Mouse (Mus musculus) intestine, embryonic 15.5 days (tissue): ENCODE data around the gene Isg15. TPM values are rescaled to one million over a fixed set of nuclear protein-coding genes. Genes with fewer than 3 reads are reported as not detected.

Experiments used
- ATAC-seq: fragments of 200-750 bp; cut with Nextera tagmentation; 2 replicates; pipeline ENCODE4 v1.8.0; 2017; ENCODE audit warnings: moderate TSS enrichment, moderate library complexity
- H3K27ac ChIP-seq: fragments of 300-500 bp; sonication (generic); 2 replicates; pipeline ENCODE4 v1.5.1; 2015; ENCODE audit warnings: mild to moderate bottlenecking, inconsistent platforms
- H3K27me3 ChIP-seq: fragments of 300-500 bp; sonication (generic); replicated peaks from 2 replicates; pipeline ENCODE4 v1.6.1; 2015; ENCODE audit warnings: inconsistent platforms
- H3K36me3 ChIP-seq: fragments of 300-500 bp; sonication (generic); 2 replicates; pipeline ENCODE4 v1.6.1; 2015; ENCODE audit warnings: inconsistent platforms
- H3K4me1 ChIP-seq: fragments of 300-500 bp; sonication (generic); replicated peaks from 2 replicates; pipeline ENCODE4 v1.6.1; 2015; ENCODE audit warnings: inconsistent platforms
- H3K4me2 ChIP-seq: fragments of 300-500 bp; sonication (generic); replicated peaks from 2 replicates; pipeline ENCODE4 v1.6.1; 2015; ENCODE audit warnings: mild to moderate bottlenecking, inconsistent platforms
- H3K4me3 ChIP-seq: fragments of 300-500 bp; sonication (generic); replicated peaks from 2 replicates; pipeline ENCODE4 v1.5.1; 2015; ENCODE audit warnings: inconsistent platforms
- H3K9ac ChIP-seq: fragments of 300-500 bp; sonication (generic); 2 replicates; pipeline ENCODE4 v1.6.1; 2015; ENCODE audit warnings: inconsistent platforms
- H3K9me3 ChIP-seq: fragments of 300-500 bp; sonication (generic); 2 replicates; pipeline ENCODE4 v1.6.1; 2016; ENCODE audit warnings: inconsistent platforms
- WGBS: fragments of 180-500 bp; shearing (Covaris S2); methylation state at CpG from one replicate; pipeline ENCODE4 v1.1.7; 2015; 5-methylcytosine and 5-hydroxymethylcytosine counted together
- polyA plus RNA-seq: library from polyadenylated mRNA; unstranded; fragments of >200 nt; fragmentation: Nextera tagmentation; extraction: Ambion mirVana; gene quantifications from 2 replicates; pipeline ENCODE4 v1.2.1, GENCODE M21; 2015

The Isg15 gene
- polyA plus RNA-seq, 1 experiment from 2014 or later: 1.8 TPM

DNA sequence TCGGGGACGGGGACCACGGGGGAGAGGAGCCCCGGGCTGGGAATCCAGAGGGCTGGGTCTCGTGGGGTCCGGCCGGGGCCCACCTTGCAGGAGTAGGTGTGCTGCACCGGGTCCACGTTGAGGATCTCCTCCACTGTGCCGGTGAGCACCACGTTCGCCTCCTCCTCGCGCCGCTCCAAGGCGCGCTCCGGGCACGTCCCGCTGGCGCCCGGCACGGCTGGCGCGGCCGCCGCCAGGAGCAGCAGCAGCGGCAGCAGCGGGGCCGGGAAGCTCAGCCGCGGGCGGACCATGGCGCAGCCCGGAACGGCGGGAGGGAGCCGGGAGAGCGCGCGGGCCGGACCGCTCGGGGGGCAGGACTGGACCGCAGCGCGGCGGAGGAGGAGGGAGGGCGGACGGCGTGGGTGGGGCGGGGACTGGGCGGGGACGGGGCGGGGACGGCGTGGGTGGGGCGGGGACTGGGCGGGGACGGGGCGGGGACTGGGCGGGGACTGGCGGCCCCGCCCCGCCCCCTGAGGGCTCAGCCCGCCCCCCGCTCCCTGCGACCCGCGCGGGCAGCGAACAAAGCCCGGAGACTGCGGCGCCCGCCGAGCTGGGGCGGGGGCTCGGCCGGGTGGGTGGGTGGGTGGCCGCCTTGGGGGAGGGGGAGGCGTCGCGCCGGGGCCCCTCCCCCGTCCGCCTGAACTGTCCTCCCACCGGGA, 3.3 kb downstream of the Isg15 start, which contains the start of gene Agrn:
TSS of gene Agrn (minus strand) at position 358 of the 698 bp plus-strand sequence.
- Histone ChIP-seq H3K4me3 (peak within 1 kb of the TSS; percentile 93), H3K4me2 (peak within 1 kb of the TSS; percentile 91), H3K27ac (peak within 1 kb of the TSS; percentile 96), H3K36me3 (0 out of 2 replicates have a peak, but pooled peaks cover 2% of the 10 kb centered on the region), H3K9me3 (no peaks in the 10 kb centered on the region), H3K9ac (peak within 1 kb of the TSS; percentile 89), H3K27me3 (peaks cover 1% of the 10 kb centered on the region; the same call in 1 of the 2 replicates), H3K4me1 (peaks cover 41% of the 10 kb centered on the region)
- 1% methylated on average over 39 of the region's 88 CpGs for WGBS
- ATAC-seq: peak; percentile 87

- no peaks in the 10 kb centered on the region for H3K27me3 ChIP-seq
- H3K9me3 ChIP-seq: no peaks in the 10 kb centered on the region
- H3K9ac ChIP-seq: peak overlapping the region; percentile 89
- H3K36me3 ChIP-seq: 0 out of 2 replicates have a peak, but pooled peaks cover 7% of the 10 kb centered on the region
- 3% methylated on average over 35 of the region's 35 CpGs for WGBS
- H3K4me2 ChIP-seq: peak overlapping the region; percentile 91
- H3K4me1 ChIP-seq: peaks cover 44% of the 10 kb centered on the region
- H3K27ac ChIP-seq: peak overlapping the region; percentile 68
- peak overlapping the region; percentile 93 for H3K4me3 ChIP-seq
- no peak for ATAC-seq
These were observed 4.4 kb downstream of the Isg15 start for GRCm38 (mm10) chr4:156195927-156196870.

DNA sequence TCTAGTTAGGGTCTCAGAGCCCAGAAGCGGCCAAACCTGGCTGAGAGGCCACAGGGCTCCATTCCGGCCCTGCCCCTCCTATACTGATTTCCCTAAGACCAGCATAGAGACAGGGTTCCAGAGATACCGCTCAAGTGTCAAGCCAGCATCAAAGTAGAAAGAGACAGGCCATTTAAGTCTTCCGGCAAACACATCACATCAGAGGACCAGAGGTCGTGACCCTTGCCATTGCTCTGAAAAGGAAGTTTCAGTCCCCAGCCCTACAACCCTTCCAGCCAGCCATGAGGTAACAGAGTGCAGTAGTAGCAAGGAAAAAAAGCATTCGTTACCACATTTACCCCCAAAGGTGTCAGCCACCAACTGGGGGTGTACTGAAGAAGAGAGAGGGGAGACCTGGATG, 6.3 kb downstream of the Isg15 start:
- no peak overlapping the region for H3K4me3 ChIP-seq
- H3K4me2 ChIP-seq: peak overlapping the region; percentile 91
- 0 out of 2 replicates have a peak, but pooled peaks cover 7% of the 10 kb centered on the region for H3K36me3 ChIP-seq
- no peaks in the 10 kb centered on the region for H3K9me3 ChIP-seq
- no peak for ATAC-seq
- no peaks in the 10 kb centered on the region for H3K27me3 ChIP-seq
- WGBS: 45% methylated on average over 6 of the region's 6 CpGs
- no peak overlapping the region; the same call in 1 of the 2 replicates for H3K9ac ChIP-seq
- peaks cover 51% of the 10 kb centered on the region for H3K4me1 ChIP-seq
- peak overlapping the region; percentile 44; the same call in 1 of the 2 replicates for H3K27ac ChIP-seq

GRCm38 (mm10) chr4:156193906-156194305, 6.7 kb downstream of the Isg15 start:
- Histone ChIP-seq H3K27ac (peak overlapping the region; percentile 44; the same call in 1 of the 2 replicates), H3K9me3 (no peaks in the 10 kb centered on the region), H3K4me1 (peaks cover 56% of the 10 kb centered on the region), H3K9ac (no peak overlapping the region; the same call in 1 of the 2 replicates), H3K4me2 (peak overlapping the region; percentile 91), H3K27me3 (no peaks in the 10 kb centered on the region), H3K36me3 (0 out of 2 replicates have a peak, but pooled peaks cover 7% of the 10 kb centered on the region), H3K4me3 (no peak overlapping the region)
- 56% methylated on average over 5 of the region's 5 CpGs for WGBS
- ATAC-seq: no peak

DNA sequence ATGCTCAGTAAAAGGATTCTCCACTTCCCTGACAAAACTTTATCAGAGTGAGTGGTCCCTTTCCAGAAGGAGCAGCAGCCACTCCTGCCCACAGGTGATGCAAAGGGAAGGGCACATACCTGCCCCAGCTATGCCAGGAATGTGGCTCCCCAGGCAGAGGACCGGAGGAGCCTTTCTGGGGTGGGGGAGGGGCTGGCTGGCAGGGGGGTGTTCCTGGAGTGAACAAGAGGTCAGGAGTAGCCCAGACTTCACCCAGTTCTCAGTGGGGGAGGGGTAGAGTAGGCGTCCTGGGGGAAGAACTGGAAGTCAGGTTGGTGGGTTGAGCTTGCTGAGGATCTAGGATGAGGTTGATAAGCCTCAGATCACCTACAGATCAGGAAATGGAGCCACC, 7.4 kb downstream of the Isg15 start:
- Histone ChIP-seq H3K4me1 (peaks cover 61% of the 10 kb centered on the region), H3K27ac (peak overlapping the region; percentile 74), H3K9ac (no peak overlapping the region; the same call in 1 of the 2 replicates), H3K4me3 (no peak overlapping the region), H3K9me3 (no peaks in the 10 kb centered on the region), H3K27me3 (no peaks in the 10 kb centered on the region), H3K4me2 (peak overlapping the region; percentile 91; the same call in 1 of the 2 replicates), H3K36me3 (0 out of 2 replicates have a peak, but pooled peaks cover 7% of the 10 kb centered on the region)
- ATAC-seq: no peak
- WGBS: 26% methylated on average over 2 of the region's 2 CpGs

DNA sequence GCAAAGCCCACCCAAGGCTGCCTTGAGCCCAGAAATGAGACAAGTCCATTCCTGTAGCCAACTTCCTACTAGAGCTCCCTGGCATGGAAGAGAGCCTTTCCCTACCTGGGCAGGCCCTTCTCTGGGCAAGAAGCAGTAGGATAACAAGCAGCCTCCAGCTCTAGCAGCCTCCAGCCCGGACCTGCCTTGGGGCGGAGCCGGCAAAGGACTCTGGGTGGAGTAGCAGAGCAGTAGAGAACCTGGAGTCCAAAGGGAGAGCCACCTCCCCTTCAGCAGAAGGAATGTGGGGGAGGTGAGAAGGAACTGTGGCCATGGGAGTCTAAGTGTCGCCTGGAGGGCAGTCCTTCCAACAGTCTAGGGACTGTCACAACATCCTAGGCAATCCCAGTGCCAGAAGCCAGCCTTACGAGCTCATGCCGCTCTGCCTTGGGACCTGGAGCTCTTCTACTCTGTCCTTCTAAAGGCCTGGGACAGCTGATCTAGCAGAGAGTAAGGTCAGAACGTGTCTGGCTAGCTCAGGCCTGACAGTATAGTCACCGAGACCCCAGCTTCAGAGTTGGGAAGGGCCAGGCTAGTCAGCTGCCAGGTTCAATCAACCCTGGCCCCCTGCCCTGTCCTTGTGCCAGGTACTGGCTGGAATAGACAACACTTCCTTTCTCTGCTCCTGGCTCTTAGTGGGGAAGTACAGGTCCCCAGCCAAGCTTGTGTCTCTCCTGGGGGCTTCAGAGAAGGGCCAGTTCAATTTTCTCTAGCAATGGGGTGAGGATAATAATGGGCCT, 8.0 kb downstream of the Isg15 start:
- H3K27me3 ChIP-seq: no peaks in the 10 kb centered on the region
- ATAC-seq: peak; percentile 65
- no peaks in the 10 kb centered on the region for H3K9me3 ChIP-seq
- H3K4me2 ChIP-seq: peak overlapping the region; percentile 91
- peaks cover 66% of the 10 kb centered on the region for H3K4me1 ChIP-seq
- no peak overlapping the region for H3K4me3 ChIP-seq
- 0 out of 2 replicates have a peak, but pooled peaks cover 7% of the 10 kb centered on the region for H3K36me3 ChIP-seq
- peak overlapping the region; percentile 74 for H3K27ac ChIP-seq
- H3K9ac ChIP-seq: no peak overlapping the region
- 39% methylated on average over 8 of the region's 8 CpGs for WGBS

GRCm38 (mm10) chr4:156188811-156189323, 11.8 kb downstream of the Isg15 start:
- no peaks in the 10 kb centered on the region for H3K9me3 ChIP-seq
- peak overlapping the region; percentile 49; the same call in 1 of the 2 replicates for H3K27ac ChIP-seq
- H3K27me3 ChIP-seq: no peaks in the 10 kb centered on the region
- H3K4me1 ChIP-seq: peaks cover 58% of the 10 kb centered on the region
- H3K9ac ChIP-seq: no peak overlapping the region
- peak; percentile 75 for ATAC-seq
- 37% methylated on average over 6 of the region's 6 CpGs for WGBS
- peaks cover 19% of the 10 kb centered on the region for H3K36me3 ChIP-seq
- peak overlapping the region; percentile 36; the same call in 1 of the 2 replicates for H3K4me2 ChIP-seq
- H3K4me3 ChIP-seq: no peak overlapping the region

DNA sequence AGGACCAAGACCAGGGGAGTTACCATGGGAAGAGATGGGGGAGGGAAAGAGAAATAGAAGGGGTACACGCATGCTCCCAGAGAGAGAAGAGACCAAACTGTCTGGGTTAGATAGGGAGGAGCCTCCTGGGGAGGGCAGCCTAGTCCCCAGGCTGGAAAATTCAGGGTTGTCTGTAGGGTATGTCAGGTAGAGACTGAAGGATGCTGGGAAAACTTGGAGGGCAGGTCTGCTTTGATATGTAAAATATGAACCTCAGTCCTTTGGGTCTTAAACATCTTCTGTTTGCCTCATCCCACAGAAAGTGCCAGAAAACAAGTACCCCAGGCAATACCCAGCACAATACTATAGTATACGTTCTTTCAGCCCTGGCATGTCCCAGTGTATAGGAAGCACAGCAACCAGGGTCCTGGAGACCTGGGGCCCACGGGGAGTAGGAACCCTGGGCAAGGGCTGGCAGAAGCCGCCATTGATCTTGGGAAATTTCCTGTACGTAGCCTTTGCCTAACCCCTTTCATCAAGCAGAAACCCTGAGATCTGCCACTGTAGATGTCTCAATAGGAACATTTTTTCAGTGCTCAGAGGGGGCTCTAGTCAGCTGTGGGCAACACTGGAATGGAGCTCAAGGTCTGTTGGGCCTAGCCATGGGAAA, 12.3 kb downstream of the Isg15 start:
- no peak for ATAC-seq
- H3K4me2 ChIP-seq: no peak overlapping the region
- H3K27ac ChIP-seq: no peak overlapping the region; the same call in 1 of the 2 replicates
- WGBS: 77% methylated on average over 5 of the region's 5 CpGs
- H3K27me3 ChIP-seq: no peaks in the 10 kb centered on the region
- peaks cover 52% of the 10 kb centered on the region for H3K4me1 ChIP-seq
- H3K9ac ChIP-seq: no peak overlapping the region
- H3K4me3 ChIP-seq: no peak overlapping the region
- H3K9me3 ChIP-seq: no peaks in the 10 kb centered on the region
- H3K36me3 ChIP-seq: peaks cover 19% of the 10 kb centered on the region

GRCm38 (mm10) chr4:156185950-156186850, 14.4 kb downstream of the Isg15 start:
- no peak overlapping the region for H3K27ac ChIP-seq
- peak overlapping the region; percentile 19 for H3K4me3 ChIP-seq
- peak overlapping the region; percentile 43 for H3K4me2 ChIP-seq

GRCm38 (mm10) chr4:156185456-156185949, 15.1 kb downstream of the Isg15 start:
- no peaks in the 10 kb centered on the region for H3K27me3 ChIP-seq
- peak overlapping the region; percentile 19 for H3K4me3 ChIP-seq
- H3K4me1 ChIP-seq: peaks cover 39% of the 10 kb centered on the region
- H3K27ac ChIP-seq: no peak overlapping the region
- H3K4me2 ChIP-seq: peak overlapping the region; percentile 43
- ATAC-seq: no peak
- peak overlapping the region; percentile 30; the same call in 1 of the 2 replicates for H3K9ac ChIP-seq
- peaks cover 15% of the 10 kb centered on the region for H3K36me3 ChIP-seq
- no peaks in the 10 kb centered on the region for H3K9me3 ChIP-seq
- WGBS: 88% methylated on average over 13 of the region's 13 CpGs

More at GRCm38 (mm10) chr4:156185950-156186850, 14.4 kb downstream of the Isg15 start:
- Histone ChIP-seq H3K27me3 (no peaks in the 10 kb centered on the region), H3K9ac (peak overlapping the region; percentile 30; the same call in 1 of the 2 replicates), H3K4me1 (peaks cover 39% of the 10 kb centered on the region), H3K9me3 (no peaks in the 10 kb centered on the region), H3K36me3 (peaks cover 15% of the 10 kb centered on the region)
- no peak for ATAC-seq
- 34% methylated on average over 31 of the region's 31 CpGs for WGBS
